Mouse (Mus musculus) lung, adult 2 months (tissue): ENCODE results near the gene Hspa2.

Experiments
- CTCF ChIP-seq: fragments of 200-500 bp; IDR thresholded peaks from 2 replicates; pipeline ENCODE4 v1.5.1; 2011; ENCODE audit warnings: mild to moderate bottlenecking, low read length, control low read depth; ENCODE audit not compliant: insufficient read depth
- POLR2A ChIP-seq: fragments of 200-500 bp; IDR thresholded peaks from 2 replicates; pipeline ENCODE4 v1.6.1; 2011; ENCODE audit warnings: low read depth, mild to moderate bottlenecking, control low read depth, low read length, borderline replicate concordance; ENCODE audit errors: extremely low read depth

- TF ChIP-seq CTCF (no peak), POLR2A (no peak)
Observed at GRCm38 (mm10) chr12:76418346-76418745, 14.4 kb downstream of the Hspa2 start.
